Mouse (Mus musculus) hematopoietic stem cell, adult 5-6 weeks (primary cell): Measurements from ENCODE around the gene Taf15. TPM values are rescaled to one million over a fixed set of nuclear protein-coding genes. Genes with fewer than 3 reads are reported as not detected.

ENCODE experiments used
- total RNA-seq: library from RNA; stranded (forward); fragments of 172-1452, 232-1000 nt; gene quantifications from 2 replicates; pipeline ENCODE4 v1.2.3, GENCODE M21; 2017

Taf15 gene
- total RNA-seq, 1 experiment from 2014 or later, result 41.5 TPM

Other genes with a start within 250 kb of the Taf15 start
- gene Slfn14, start 186.4 kb upstream of the Taf15 start, total RNA-seq, result not detected in 2 replicates
- 57.6 and 58.0 TPM in 2 replicates for gene Ap2b1, start 174.1 kb upstream of the Taf15 start, total RNA-seq
- 10.3 and 10.4 TPM in 2 replicates for gene Pex12, start 170.5 kb upstream of the Taf15 start, total RNA-seq
- gene Rasl10b, start 63.9 kb upstream of the Taf15 start, total RNA-seq, result not detected in 2 replicates
- not detected in 2 replicates for gene Gas2l2, start 43.6 kb upstream of the Taf15 start, total RNA-seq
- gene 1700020L24Rik, start 35.4 kb upstream of the Taf15 start, total RNA-seq, result 10.5 and 17.7 TPM in 2 replicates
- 1.4 and 2.4 TPM in 2 replicates for gene Mmp28, start 10.0 kb upstream of the Taf15 start, total RNA-seq
- gene Heatr9, start 49.1 kb downstream of the Taf15 start, total RNA-seq, result not detected in 2 replicates
- 4.7 and 5.3 TPM in 2 replicates for gene Ccl5, start 57.4 kb downstream of the Taf15 start, total RNA-seq
- gene Ccl9, start 105.5 kb downstream of the Taf15 start, total RNA-seq, result 37.3 and 43.8 TPM in 2 replicates
- gene Ccl6, start 120.0 kb downstream of the Taf15 start, total RNA-seq, result 6.3 and 33.4 TPM in 2 replicates
- 9.7 TPM in 1 of 2 replicates, not detected in the other for gene Rpl9-ps1, start 172.5 kb downstream of the Taf15 start, total RNA-seq
- gene Ccl3, start 176.3 kb downstream of the Taf15 start, total RNA-seq, result 333 and 445 TPM in 2 replicates
- gene Ccl4, start 189.5 kb downstream of the Taf15 start, total RNA-seq, result 160 and 215 TPM in 2 replicates
- gene Wfdc17, start 230.9 kb downstream of the Taf15 start, total RNA-seq, result 54.2 and 80.5 TPM in 2 replicates
- 6.6 and 15.4 TPM in 2 replicates for gene Wfdc18, start 235.9 kb downstream of the Taf15 start, total RNA-seq